Mouse (Mus musculus) midbrain, embryonic 13.5 days (tissue): ENCODE measurements around the gene Sncb. TPM values are rescaled to one million over a fixed set of nuclear protein-coding genes. Genes with fewer than 3 reads are reported as not detected.
A peak's percentile ranks its signal among the peaks of the same experiment; 100 is the strongest.

Experiments used
- ATAC-seq: fragments of 200-750 bp; cut with Nextera tagmentation; 2 replicates; pipeline ENCODE4 v1.8.0; 2017; ENCODE audit warnings: mild to moderate bottlenecking, moderate TSS enrichment, moderate library complexity
- H3K27ac ChIP-seq: fragments of 300-500 bp; sonication (generic); 2 replicates; pipeline ENCODE4 v1.5.1; 2015; ENCODE audit warnings: inconsistent platforms, mild to moderate bottlenecking, moderate library complexity
- H3K27me3 ChIP-seq: fragments of 300-500 bp; sonication (generic); 2 replicates; pipeline ENCODE4 v1.6.1; 2015; ENCODE audit warnings: mild to moderate bottlenecking, inconsistent platforms
- H3K36me3 ChIP-seq: fragments of 300-500 bp; sonication (generic); 2 replicates; pipeline ENCODE4 v1.6.1; 2015; ENCODE audit warnings: mild to moderate bottlenecking, inconsistent platforms
- H3K4me1 ChIP-seq: fragments of 300-500 bp; sonication (generic); replicated peaks from 2 replicates; pipeline ENCODE4 v1.6.1; 2015; ENCODE audit warnings: inconsistent platforms
- H3K4me2 ChIP-seq: fragments of 300-500 bp; sonication (generic); replicated peaks from 2 replicates; pipeline ENCODE4 v1.6.1; 2015; ENCODE audit warnings: moderate library complexity, mild to moderate bottlenecking, inconsistent platforms
- H3K4me3 ChIP-seq: fragments of 300-500 bp; sonication (generic); replicated peaks from 2 replicates; pipeline ENCODE4 v1.5.1; 2015; ENCODE audit warnings: mild to moderate bottlenecking, inconsistent platforms
- H3K9ac ChIP-seq: fragments of 300-500 bp; sonication (generic); replicated peaks from 2 replicates; pipeline ENCODE4 v1.6.1; 2015; ENCODE audit warnings: mild to moderate bottlenecking, inconsistent platforms
- H3K9me3 ChIP-seq: fragments of 300-500 bp; sonication (generic); 2 replicates; pipeline ENCODE4 v1.6.1; 2016; ENCODE audit warnings: mild to moderate bottlenecking, inconsistent platforms
- WGBS: fragments of 180-500 bp; shearing (Covaris S2); methylation state at CpG from one replicate; pipeline ENCODE4 v1.1.7; 2015; 5-methylcytosine and 5-hydroxymethylcytosine counted together
- polyA plus RNA-seq: library from polyadenylated mRNA; unstranded; fragments of >200 nt; fragmentation: Nextera tagmentation; extraction: Ambion mirVana; gene quantifications from 2 replicates; pipeline ENCODE4 v1.2.1, GENCODE M21; 2015

Sncb gene
- polyA plus RNA-seq: 8.9 and 10.0 TPM in 2 replicates

GRCm38 (mm10) chr13:54766192-54766768, at the start of gene Sncb:
TSS of gene Sncb (minus strand) at chr13:54766595.
- peak within 1 kb of the TSS; percentile 76 for H3K9ac ChIP-seq
- peaks cover 16% of the 10 kb centered on the region for H3K4me1 ChIP-seq
- peak within 1 kb of the TSS; percentile 25; the same call in 1 of the 2 replicates for H3K27ac ChIP-seq
- peak within 1 kb of the TSS; percentile 54 for H3K4me3 ChIP-seq
- peak within 1 kb of the TSS; percentile 88 for H3K4me2 ChIP-seq
- H3K36me3 ChIP-seq: no peaks in the 10 kb centered on the region
- no peaks in the 10 kb centered on the region for H3K9me3 ChIP-seq
- peak; percentile 86 for ATAC-seq
- H3K27me3 ChIP-seq: peaks cover 64% of the 10 kb centered on the region
- WGBS: under 1% methylated on average over 35 of the region's 35 CpGs

GRCm38 (mm10) chr13:54813381-54813780, 47.0 kb upstream of the Sncb start:
- WGBS: 88% methylated on average over 9 of the region's 9 CpGs
- ATAC-seq: no peak
- H3K27ac ChIP-seq: no peak overlapping the region
- H3K4me3 ChIP-seq: no peak overlapping the region
- H3K27me3 ChIP-seq: peaks cover 4% of the 10 kb centered on the region
- no peaks in the 10 kb centered on the region for H3K9me3 ChIP-seq
- peaks cover 4% of the 10 kb centered on the region for H3K4me1 ChIP-seq
- H3K4me2 ChIP-seq: no peak overlapping the region
- no peaks in the 10 kb centered on the region for H3K36me3 ChIP-seq
- no peak overlapping the region for H3K9ac ChIP-seq

GRCm38 (mm10) chr13:54811476-54811875, 45.1 kb upstream of the Sncb start:
- Histone ChIP-seq H3K27me3 (peaks cover 8% of the 10 kb centered on the region), H3K4me2 (no peak overlapping the region), H3K9me3 (no peaks in the 10 kb centered on the region), H3K27ac (no peak overlapping the region), H3K9ac (no peak overlapping the region), H3K4me3 (no peak overlapping the region), H3K36me3 (no peaks in the 10 kb centered on the region), H3K4me1 (peaks cover 3% of the 10 kb centered on the region)
- ATAC-seq: no peak
- WGBS: 80% methylated on average over 7 of the region's 7 CpGs

DNA sequence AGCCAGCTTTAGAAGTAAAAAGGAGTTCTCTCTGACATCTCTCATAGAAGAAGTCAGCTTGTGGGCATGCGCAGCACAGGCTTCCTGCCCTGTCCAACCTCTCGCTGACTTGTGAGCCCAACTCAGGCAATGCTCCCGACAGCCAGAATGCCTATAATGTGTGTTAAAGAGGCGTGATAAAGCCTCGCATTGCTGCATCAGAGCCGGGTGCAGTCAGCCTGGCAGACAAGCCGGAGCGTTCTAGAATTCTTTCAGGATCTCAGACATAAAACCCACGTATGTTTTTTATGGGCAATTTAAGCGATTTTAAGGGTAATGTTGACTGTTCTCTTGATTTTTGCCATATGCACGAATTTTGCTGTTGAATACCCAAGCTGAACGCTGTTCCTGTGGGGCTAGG, 41.7 kb upstream of the Sncb start:
- Histone ChIP-seq H3K4me3 (no peak overlapping the region), H3K9ac (no peak overlapping the region), H3K27me3 (peaks cover 12% of the 10 kb centered on the region), H3K4me1 (peaks cover 13% of the 10 kb centered on the region), H3K27ac (no peak overlapping the region), H3K36me3 (no peaks in the 10 kb centered on the region), H3K9me3 (no peaks in the 10 kb centered on the region), H3K4me2 (no peak overlapping the region)
- ATAC-seq: no peak
- 74% methylated on average over 12 of the region's 12 CpGs for WGBS

DNA sequence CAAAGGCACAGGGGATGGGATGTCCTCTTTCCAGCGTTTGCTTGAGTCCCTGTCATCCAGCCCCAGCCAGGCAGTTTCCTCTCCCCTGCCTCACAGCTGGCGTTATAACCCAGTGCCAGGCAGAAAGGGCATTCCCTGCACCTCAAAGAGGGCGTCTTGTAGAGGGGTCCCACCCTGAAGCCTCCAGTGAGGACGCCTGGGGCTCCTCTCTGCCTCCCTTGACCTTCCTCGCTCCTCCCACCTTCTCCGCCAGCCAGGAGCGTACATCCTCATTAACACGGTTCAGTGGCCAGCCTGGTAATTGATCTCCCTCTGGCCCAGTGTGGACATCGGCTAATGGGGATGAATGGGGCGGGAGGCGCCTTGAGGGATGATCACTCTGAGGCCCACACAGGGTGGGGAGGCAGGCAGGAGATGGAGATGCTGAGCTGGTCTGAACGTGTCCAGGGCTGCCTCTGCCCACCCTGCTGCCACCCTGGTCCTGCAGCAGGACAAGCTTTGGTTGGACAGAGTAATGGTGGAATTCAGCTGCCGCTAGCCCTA, 40.1 kb upstream of the Sncb start:
- no peak overlapping the region for H3K9ac ChIP-seq

DNA sequence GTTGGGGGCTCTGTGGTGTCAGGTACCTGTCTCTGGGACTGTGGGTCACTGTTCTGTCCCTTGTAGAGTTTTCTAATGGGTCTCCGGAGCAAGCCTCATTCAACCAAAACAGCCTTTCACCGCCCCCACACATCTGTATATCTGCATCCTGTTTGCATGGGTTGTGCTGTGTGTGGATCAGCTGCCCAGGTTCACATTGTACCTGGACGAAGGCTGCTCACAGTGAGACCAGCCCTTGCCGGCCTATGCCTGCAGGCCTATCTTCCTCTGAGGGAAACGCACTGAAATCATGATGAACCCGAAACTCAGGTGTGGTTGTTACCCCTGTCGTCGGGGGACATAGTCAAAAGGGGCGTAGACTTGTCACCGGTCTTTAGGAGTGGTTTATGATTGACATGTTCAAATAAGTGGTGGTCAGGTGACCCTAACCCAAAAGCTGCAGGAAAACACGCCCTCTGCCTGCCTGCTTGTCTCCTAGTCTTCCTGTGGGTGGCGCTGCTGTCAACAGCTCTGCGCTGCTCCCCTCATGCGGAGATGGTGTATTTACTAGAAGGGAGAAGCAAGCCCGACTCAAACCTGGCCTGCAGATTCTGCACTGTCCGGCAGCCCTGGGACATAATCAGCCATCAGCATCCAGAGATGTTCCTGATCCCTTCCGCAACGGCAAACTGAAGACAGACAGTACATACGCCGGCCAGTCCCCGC, 38.9 kb upstream of the Sncb start:
- no peak overlapping the region for H3K4me2 ChIP-seq
- no peak overlapping the region for H3K4me3 ChIP-seq
- H3K27me3 ChIP-seq: peaks cover 17% of the 10 kb centered on the region
- H3K27ac ChIP-seq: no peak overlapping the region
- 40% methylated on average over 21 of the region's 21 CpGs for WGBS
- H3K9me3 ChIP-seq: no peaks in the 10 kb centered on the region; the same call in 1 of the 2 replicates
- ATAC-seq: peak; percentile 37; the same call in 1 of the 2 replicates
- no peaks in the 10 kb centered on the region for H3K36me3 ChIP-seq
- H3K4me1 ChIP-seq: peaks cover 13% of the 10 kb centered on the region
- no peak overlapping the region for H3K9ac ChIP-seq

More for the DNA sequence above, 40.1 kb upstream of the Sncb start:
- H3K9me3 ChIP-seq: no peaks in the 10 kb centered on the region; the same call in 1 of the 2 replicates
- no peak overlapping the region for H3K4me3 ChIP-seq
- 0 out of 2 replicates have a peak overlapping the region, but pooled peaks have one; percentile 36 for H3K27ac ChIP-seq
- WGBS: 18% methylated on average over 13 of the region's 13 CpGs
- no peak overlapping the region for H3K4me2 ChIP-seq
- H3K4me1 ChIP-seq: peaks cover 13% of the 10 kb centered on the region
- no peaks in the 10 kb centered on the region for H3K36me3 ChIP-seq
- peaks cover 12% of the 10 kb centered on the region for H3K27me3 ChIP-seq
- ATAC-seq: no peak

GRCm38 (mm10) chr13:54803010-54803409, 36.6 kb upstream of the Sncb start:
- WGBS: 80% methylated on average over 6 of the region's 6 CpGs
- Histone ChIP-seq H3K27ac (no peak overlapping the region), H3K4me1 (peaks cover 13% of the 10 kb centered on the region), H3K27me3 (peaks cover 24% of the 10 kb centered on the region), H3K36me3 (no peaks in the 10 kb centered on the region), H3K9ac (no peak overlapping the region), H3K4me3 (no peak overlapping the region), H3K9me3 (no peaks in the 10 kb centered on the region; the same call in 1 of the 2 replicates), H3K4me2 (no peak overlapping the region)
- no peak for ATAC-seq

- whole genome bisulfite sequencing: 83% methylated on average over 4 of the region's 4 CpGs
- Histone ChIP-seq H3K9ac (no peak overlapping the region), H3K4me1 (no peaks in the 10 kb centered on the region), H3K27me3 (peaks cover 34% of the 10 kb centered on the region; the same call in 1 of the 2 replicates), H3K9me3 (no peaks in the 10 kb centered on the region; the same call in 1 of the 2 replicates), H3K27ac (no peak overlapping the region), H3K4me3 (no peak overlapping the region), H3K4me2 (no peak overlapping the region), H3K36me3 (no peaks in the 10 kb centered on the region)
- ATAC-seq: no peak
Measured at GRCm38 (mm10) chr13:54800206-54800605, 33.8 kb upstream of the Sncb start.

DNA sequence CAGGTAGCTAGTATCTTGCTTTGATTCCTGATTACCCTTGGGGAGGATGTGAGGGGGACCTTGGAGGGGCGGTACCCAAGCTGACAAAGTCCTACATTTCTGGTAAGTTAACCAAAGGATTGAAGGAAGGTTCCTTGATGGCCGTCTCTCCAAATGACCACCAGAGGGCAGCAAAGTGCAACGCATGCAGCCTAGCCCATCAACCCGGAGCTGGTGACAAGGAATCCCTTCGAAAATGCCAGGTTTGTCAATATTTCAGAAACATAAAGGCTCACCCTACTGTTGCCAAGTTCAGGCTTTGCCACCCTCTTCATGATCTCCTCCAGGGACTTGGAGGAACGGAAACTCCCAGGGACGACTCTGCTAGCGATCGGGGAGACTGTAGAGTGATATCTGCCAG, 33.3 kb upstream of the Sncb start:
- no peak overlapping the region for H3K4me2 ChIP-seq
- peak; percentile 53; the same call in 1 of the 2 replicates for ATAC-seq
- WGBS: 22% methylated on average over 9 of the region's 9 CpGs
- H3K36me3 ChIP-seq: no peaks in the 10 kb centered on the region
- no peak overlapping the region for H3K4me3 ChIP-seq
- H3K9ac ChIP-seq: no peak overlapping the region
- no peaks in the 10 kb centered on the region for H3K4me1 ChIP-seq
- H3K27me3 ChIP-seq: peaks cover 34% of the 10 kb centered on the region; the same call in 1 of the 2 replicates
- H3K9me3 ChIP-seq: no peaks in the 10 kb centered on the region; the same call in 1 of the 2 replicates
- no peak overlapping the region for H3K27ac ChIP-seq

- no peak overlapping the region for H3K9ac ChIP-seq
- 79% methylated on average over 10 of the region's 10 CpGs for WGBS
- H3K27ac ChIP-seq: no peak overlapping the region
- H3K4me1 ChIP-seq: no peaks in the 10 kb centered on the region
- H3K4me2 ChIP-seq: no peak overlapping the region
- H3K36me3 ChIP-seq: no peaks in the 10 kb centered on the region
- ATAC-seq: no peak
- peaks cover 30% of the 10 kb centered on the region; the same call in 1 of the 2 replicates for H3K27me3 ChIP-seq
- H3K9me3 ChIP-seq: no peaks in the 10 kb centered on the region; the same call in 1 of the 2 replicates
- no peak overlapping the region for H3K4me3 ChIP-seq
Measured at GRCm38 (mm10) chr13:54798740-54799139, 32.3 kb upstream of the Sncb start.

DNA sequence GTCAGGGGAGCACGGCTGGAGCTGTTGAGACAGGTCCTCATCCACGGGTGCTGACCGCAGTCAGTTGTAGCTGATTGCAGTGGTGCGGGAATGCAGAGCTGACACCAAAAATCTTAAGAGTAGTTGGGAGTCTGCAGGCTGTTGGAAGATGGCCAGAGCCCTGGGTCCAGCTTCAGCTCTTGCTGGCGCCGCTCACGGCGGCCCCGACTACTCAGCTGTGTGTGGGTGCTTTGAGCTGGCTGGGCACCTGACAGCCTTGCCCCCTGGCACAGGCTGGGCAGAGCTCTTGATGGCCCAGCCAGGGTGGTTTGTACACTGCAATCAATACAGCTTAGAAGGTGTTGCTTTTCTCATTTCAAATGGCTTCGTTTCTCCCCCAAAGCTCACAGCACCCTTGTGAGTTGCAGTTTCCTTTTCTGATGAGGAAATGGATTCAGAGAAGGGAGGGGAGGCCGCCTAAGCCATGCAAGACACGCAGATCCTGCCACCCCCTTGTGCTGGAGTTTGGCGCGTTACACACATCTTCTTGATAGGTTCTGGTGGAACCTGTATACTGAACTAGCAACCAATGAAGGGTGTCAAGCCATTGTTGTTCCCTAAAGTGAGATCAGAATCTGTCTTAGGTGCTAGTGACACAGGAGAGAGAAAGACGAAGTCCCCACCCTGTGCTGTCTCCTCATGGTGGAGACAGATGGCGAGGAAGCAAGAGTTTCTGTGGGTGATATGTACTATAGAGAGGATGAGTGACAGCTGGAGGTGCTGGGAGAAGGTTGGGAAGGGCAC, 31.7 kb upstream of the Sncb start:
- Histone ChIP-seq H3K4me1 (no peaks in the 10 kb centered on the region), H3K4me2 (no peak overlapping the region), H3K36me3 (no peaks in the 10 kb centered on the region), H3K9me3 (no peaks in the 10 kb centered on the region; the same call in 1 of the 2 replicates), H3K9ac (no peak overlapping the region), H3K4me3 (no peak overlapping the region), H3K27me3 (peaks cover 30% of the 10 kb centered on the region; the same call in 1 of the 2 replicates), H3K27ac (no peak overlapping the region)
- 81% methylated on average over 16 of the region's 16 CpGs for WGBS
- ATAC-seq: no peak
